Mouse (Mus musculus) ES-E14 (cell line): Measurements from ENCODE around the gene Gm12185.
A peak's percentile ranks its signal among the peaks of the same experiment; 100 is the strongest.

Experiments
- CHD2 ChIP-seq: IDR thresholded peaks from 2 replicates; pipeline ENCODE4 v1.6.1; 2014; ENCODE audit warnings: mild to moderate bottlenecking, low read depth, low read length, inconsistent platforms
- HCFC1 ChIP-seq: IDR thresholded peaks from 2 replicates; pipeline ENCODE4 v1.6.1; 2012; ENCODE audit warnings: low read length, inconsistent platforms, borderline replicate concordance; ENCODE audit not compliant: insufficient read depth
- MAFK ChIP-seq: IDR thresholded peaks from 2 replicates; pipeline ENCODE4 v1.6.1; 2014; ENCODE audit warnings: mild to moderate bottlenecking, low read depth, low read length, inconsistent platforms; ENCODE audit not compliant: insufficient read depth
- ZC3H11A ChIP-seq: IDR thresholded peaks from 2 replicates; pipeline ENCODE4 v1.6.1; 2012; ENCODE audit warnings: low read depth, mild to moderate bottlenecking, inconsistent platforms, low read length, borderline replicate concordance
- ZNF384 ChIP-seq: IDR thresholded peaks from 2 replicates; pipeline ENCODE4 v1.6.1; 2012; ENCODE audit warnings: low read depth, low read length, inconsistent platforms

DNA sequence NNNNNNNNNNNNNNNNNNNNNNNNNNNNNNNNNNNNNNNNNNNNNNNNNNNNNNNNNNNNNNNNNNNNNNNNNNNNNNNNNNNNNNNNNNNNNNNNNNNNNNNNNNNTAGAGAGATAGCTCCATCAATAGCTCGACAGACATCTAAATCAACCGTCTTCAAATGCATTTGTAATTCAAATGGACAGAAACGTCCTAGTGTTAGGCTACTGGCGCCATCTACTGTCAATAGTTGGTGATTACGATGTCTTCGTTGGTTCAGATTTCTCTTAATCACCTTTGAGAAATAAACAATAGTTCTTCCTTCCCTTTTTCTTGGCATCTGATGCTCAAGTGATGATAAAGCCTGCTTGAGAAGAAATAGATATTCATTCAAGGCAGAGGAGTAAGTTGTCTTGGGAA, 133.0 kb downstream of the Gm12185 start:
- TF ChIP-seq MAFK (0 out of 2 replicates have a peak, but pooled peaks have one; percentile 15), CHD2 (no peak), ZNF384 (no peak), ZC3H11A (peak; percentile 82), HCFC1 (no peak)
